Mouse (Mus musculus): ENCODE measurements around the gene Tex101. TPM values are rescaled to one million over a fixed set of nuclear protein-coding genes. Genes with fewer than 3 reads are reported as not detected.

Tex101 gene
- polyA plus RNA-seq, 1 experiment from 2014 or later, result not detected

DNA sequence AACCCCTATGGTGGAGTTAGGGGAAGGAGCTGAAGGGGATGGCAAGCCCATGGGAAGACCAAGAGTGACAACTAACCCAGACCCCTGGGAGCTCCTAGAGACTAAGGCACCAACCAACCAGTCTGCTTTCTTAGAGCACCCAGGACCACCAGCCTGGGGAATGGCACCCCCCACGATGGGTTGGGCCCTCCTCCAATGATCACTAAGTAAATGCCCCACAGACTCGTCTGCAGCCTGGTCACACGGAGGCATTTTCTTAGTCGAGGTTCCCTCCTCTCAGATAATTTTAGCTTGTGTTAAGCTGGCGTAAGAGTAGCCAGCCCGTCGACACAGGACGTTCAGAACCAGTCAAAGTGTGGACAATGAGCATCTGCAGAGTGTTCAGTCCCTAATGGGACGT is 11.5 kb downstream of the Tex101 start:
- WGBS, result 49% methylated on average over 9 of the region's 9 CpGs
- no peaks in the 10 kb centered on the region for H3K9me3 ChIP-seq (replicated peaks; ENCODE audit: control insufficient read depth, low read length)
- H3K36me3 ChIP-seq (ENCODE audit: control insufficient read depth, insufficient read depth), result no peaks in the 10 kb centered on the region
- H3K4me1 ChIP-seq (ENCODE audit: control insufficient read depth, insufficient read depth, low read length), result no peaks in the 10 kb centered on the region
- H3K4me3 ChIP-seq (ENCODE audit: low read length), result no peak overlapping the region
- H3K9ac ChIP-seq (ENCODE audit: low read length), result no peak overlapping the region
- ATAC-seq (replicated peaks; ENCODE audit: extremely low read depth, insufficient read depth, low FRiP score), result no peak
- no peak overlapping the region for H3K27ac ChIP-seq (ENCODE audit: low read length)
- no peak overlapping the region for H3K4me2 ChIP-seq (ENCODE audit: low read depth, low read length)
- H3K27me3 ChIP-seq (ENCODE audit: control insufficient read depth, insufficient read depth, low read length), result no peaks in the 10 kb centered on the region; the same call in 1 of the 2 replicates

- ATAC-seq (replicated peaks; ENCODE audit: extremely low read depth, insufficient read depth, low FRiP score), result no peak
- no peak overlapping the region for H3K4me2 ChIP-seq (ENCODE audit: low read depth, low read length)
- no peak overlapping the region for H3K4me3 ChIP-seq (ENCODE audit: low read length)
- 48% methylated on average over 8 of the region's 8 CpGs for WGBS
- H3K9ac ChIP-seq (ENCODE audit: low read length), result no peak overlapping the region
- no peaks in the 10 kb centered on the region for H3K9me3 ChIP-seq (replicated peaks; ENCODE audit: control insufficient read depth, low read length)
- H3K27me3 ChIP-seq (ENCODE audit: control insufficient read depth, insufficient read depth, low read length), result no peaks in the 10 kb centered on the region; the same call in 1 of the 2 replicates
- H3K4me1 ChIP-seq (ENCODE audit: control insufficient read depth, insufficient read depth, low read length), result no peaks in the 10 kb centered on the region
- H3K36me3 ChIP-seq (ENCODE audit: control insufficient read depth, insufficient read depth), result no peaks in the 10 kb centered on the region
- no peak overlapping the region for H3K27ac ChIP-seq (ENCODE audit: low read length)
Observed at GRCm38 (mm10) chr7:24664301-24664700, 12.2 kb downstream of the Tex101 start.

DNA sequence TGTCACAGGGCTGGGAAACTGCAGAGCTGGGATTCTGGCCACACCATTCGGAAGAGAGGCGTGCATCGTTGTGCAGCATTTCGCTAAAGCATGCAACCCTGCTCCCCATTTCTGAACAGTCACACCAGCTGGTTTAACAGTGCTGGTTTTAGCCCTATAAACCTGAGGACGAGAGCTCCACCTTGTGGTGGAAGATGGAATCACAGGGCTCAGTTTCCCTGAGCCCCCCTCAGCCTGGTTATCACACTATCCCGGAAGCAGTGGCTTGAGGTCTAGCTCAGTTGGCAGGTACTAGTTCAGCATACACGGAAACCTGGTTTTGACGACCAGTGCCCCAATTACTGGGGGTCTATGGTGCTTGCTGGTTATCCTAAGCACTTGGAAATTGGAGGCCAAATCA is 13.9 kb downstream of the Tex101 start:
- H3K36me3 ChIP-seq (ENCODE audit: control insufficient read depth, insufficient read depth), result no peaks in the 10 kb centered on the region
- H3K27me3 ChIP-seq (ENCODE audit: control insufficient read depth, insufficient read depth, low read length), result no peaks in the 10 kb centered on the region; the same call in 1 of the 2 replicates
- 11% methylated on average over 8 of the region's 8 CpGs for WGBS
- H3K4me2 ChIP-seq (ENCODE audit: low read depth, low read length), result no peak overlapping the region
- no peak overlapping the region for H3K4me3 ChIP-seq (ENCODE audit: low read length)
- peak; percentile 67; the same call in 1 of the 2 replicates for ATAC-seq (replicated peaks; ENCODE audit: extremely low read depth, insufficient read depth, low FRiP score)
- H3K9me3 ChIP-seq (replicated peaks; ENCODE audit: control insufficient read depth, low read length), result no peaks in the 10 kb centered on the region
- no peak overlapping the region for H3K9ac ChIP-seq (ENCODE audit: low read length)
- H3K4me1 ChIP-seq (ENCODE audit: control insufficient read depth, insufficient read depth, low read length), result no peaks in the 10 kb centered on the region
- H3K27ac ChIP-seq (ENCODE audit: low read length), result no peak overlapping the region

DNA sequence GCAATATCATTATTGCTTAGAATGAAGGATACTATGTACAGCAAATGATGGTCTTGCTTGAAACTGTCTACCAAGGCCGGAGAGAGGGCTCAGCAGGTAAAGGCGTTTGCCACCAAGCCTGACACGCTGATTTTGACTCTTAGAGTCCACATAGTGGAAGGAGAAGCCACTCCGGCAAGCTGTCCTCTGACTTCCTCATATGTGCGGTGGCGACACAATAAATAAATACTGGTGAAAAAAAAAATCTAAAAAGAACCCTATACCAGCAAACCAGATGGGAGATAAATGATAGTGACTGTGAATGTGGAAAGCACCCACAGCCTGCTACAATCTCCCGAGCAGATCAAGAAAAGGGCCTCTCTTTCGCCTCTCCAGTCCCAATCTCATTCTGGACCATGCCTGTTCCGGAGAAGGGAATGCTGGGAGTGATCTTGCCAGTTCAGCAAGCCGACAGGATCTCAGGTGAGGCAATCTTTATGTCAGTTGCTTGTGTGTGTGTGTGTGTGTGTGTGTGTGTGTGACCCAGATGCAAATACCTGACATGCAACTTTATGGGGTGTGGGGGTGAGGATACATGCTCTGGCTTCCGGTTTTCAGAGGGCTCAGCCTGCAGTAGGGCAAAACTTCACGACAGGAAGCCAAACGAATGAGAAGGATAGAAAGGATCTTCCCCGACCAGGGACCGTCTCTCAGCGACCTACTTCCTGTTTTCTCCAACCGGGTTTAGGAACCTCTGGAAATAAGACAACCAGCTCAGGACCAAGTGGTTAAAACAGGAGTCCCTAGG is 15.2 kb downstream of the Tex101 start:
- no peak overlapping the region for H3K4me3 ChIP-seq (ENCODE audit: low read length)
- H3K9ac ChIP-seq (ENCODE audit: low read length), result no peak overlapping the region
- no peaks in the 10 kb centered on the region for H3K9me3 ChIP-seq (replicated peaks; ENCODE audit: control insufficient read depth, low read length)
- H3K4me1 ChIP-seq (ENCODE audit: control insufficient read depth, insufficient read depth, low read length), result no peaks in the 10 kb centered on the region
- no peaks in the 10 kb centered on the region for H3K36me3 ChIP-seq (ENCODE audit: control insufficient read depth, insufficient read depth)
- no peaks in the 10 kb centered on the region; the same call in 1 of the 2 replicates for H3K27me3 ChIP-seq (ENCODE audit: control insufficient read depth, insufficient read depth, low read length)
- no peak overlapping the region for H3K4me2 ChIP-seq (ENCODE audit: low read depth, low read length)
- no peak; the same call in 1 of the 2 replicates for ATAC-seq (replicated peaks; ENCODE audit: extremely low read depth, insufficient read depth, low FRiP score)
- no peak overlapping the region for H3K27ac ChIP-seq (ENCODE audit: low read length)
- 52% methylated on average over 17 of the region's 17 CpGs for WGBS

- no peak for ATAC-seq (replicated peaks; ENCODE audit: extremely low read depth, insufficient read depth, low FRiP score)
Observed at GRCm38 (mm10) chr7:24659737-24660357, 16.6 kb downstream of the Tex101 start.

DNA sequence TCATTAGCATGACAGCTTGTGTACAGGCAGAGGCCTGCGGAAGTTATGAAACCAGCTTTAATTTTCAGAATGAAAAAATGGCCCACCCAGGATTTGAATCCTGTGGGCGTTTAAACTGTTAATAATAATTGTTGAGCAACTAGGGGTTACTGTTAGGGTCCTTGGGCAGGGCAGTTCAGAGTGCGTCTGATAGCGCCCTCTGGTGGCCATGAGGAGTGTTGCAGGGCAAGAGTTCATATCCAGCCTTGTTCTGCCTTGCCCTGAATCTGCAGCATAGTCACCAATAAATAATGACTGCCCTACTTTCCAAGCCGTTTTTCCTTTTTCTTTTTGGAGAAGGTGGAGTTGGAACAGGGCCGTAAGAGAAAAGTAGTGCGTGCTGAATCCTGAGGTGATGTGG is 22.8 kb downstream of the Tex101 start:
- Histone ChIP-seq H3K9me3 (replicated peaks; ENCODE audit: control insufficient read depth, low read length) (no peaks in the 10 kb centered on the region), H3K4me3 (ENCODE audit: low read length) (no peak overlapping the region), H3K4me2 (ENCODE audit: low read depth, low read length) (no peak overlapping the region), H3K27me3 (ENCODE audit: control insufficient read depth, insufficient read depth, low read length) (no peaks in the 10 kb centered on the region), H3K27ac (ENCODE audit: low read length) (no peak overlapping the region), H3K9ac (ENCODE audit: low read length) (no peak overlapping the region), H3K4me1 (ENCODE audit: control insufficient read depth, insufficient read depth, low read length) (no peaks in the 10 kb centered on the region), H3K36me3 (ENCODE audit: control insufficient read depth, insufficient read depth) (no peaks in the 10 kb centered on the region)
- ATAC-seq (replicated peaks; ENCODE audit: extremely low read depth, insufficient read depth, low FRiP score), result no peak
- 25% methylated on average over 7 of the region's 7 CpGs for WGBS

More at GRCm38 (mm10) chr7:24659737-24660357, 16.6 kb downstream of the Tex101 start:
- no peaks in the 10 kb centered on the region for H3K9me3 ChIP-seq (replicated peaks; ENCODE audit: control insufficient read depth, low read length)
- no peaks in the 10 kb centered on the region for H3K4me1 ChIP-seq (ENCODE audit: control insufficient read depth, insufficient read depth, low read length)
- no peaks in the 10 kb centered on the region for H3K27me3 ChIP-seq (ENCODE audit: control insufficient read depth, insufficient read depth, low read length)
- WGBS, result 53% methylated on average over 12 of the region's 12 CpGs
- no peak overlapping the region for H3K9ac ChIP-seq (ENCODE audit: low read length)
- H3K4me3 ChIP-seq (ENCODE audit: low read length), result no peak overlapping the region
- no peak overlapping the region for H3K4me2 ChIP-seq (ENCODE audit: low read depth, low read length)
- no peaks in the 10 kb centered on the region for H3K36me3 ChIP-seq (ENCODE audit: control insufficient read depth, insufficient read depth)
- H3K27ac ChIP-seq (ENCODE audit: low read length), result no peak overlapping the region

GRCm38 (mm10) chr7:24646486-24646885 is 30.0 kb downstream of the Tex101 start:
- Histone ChIP-seq H3K4me3 (ENCODE audit: low read length) (no peak overlapping the region), H3K9ac (ENCODE audit: low read length) (no peak overlapping the region), H3K9me3 (replicated peaks; ENCODE audit: control insufficient read depth, low read length) (no peaks in the 10 kb centered on the region), H3K27ac (ENCODE audit: low read length) (no peak overlapping the region), H3K4me2 (ENCODE audit: low read depth, low read length) (no peak overlapping the region), H3K36me3 (ENCODE audit: control insufficient read depth, insufficient read depth) (no peaks in the 10 kb centered on the region), H3K27me3 (ENCODE audit: control insufficient read depth, insufficient read depth, low read length) (peaks cover 7% of the 10 kb centered on the region; the same call in 1 of the 2 replicates), H3K4me1 (ENCODE audit: control insufficient read depth, insufficient read depth, low read length) (no peaks in the 10 kb centered on the region)
- WGBS, result 66% methylated on average over 7 of the region's 7 CpGs
- no peak for ATAC-seq (replicated peaks; ENCODE audit: extremely low read depth, insufficient read depth, low FRiP score)

GRCm38 (mm10) chr7:24644996-24645395 is 31.5 kb downstream of the Tex101 start:
- ATAC-seq (replicated peaks; ENCODE audit: extremely low read depth, insufficient read depth, low FRiP score), result no peak
- Histone ChIP-seq H3K9ac (ENCODE audit: low read length) (no peak overlapping the region), H3K27ac (ENCODE audit: low read length) (no peak overlapping the region), H3K4me3 (ENCODE audit: low read length) (no peak overlapping the region), H3K27me3 (ENCODE audit: control insufficient read depth, insufficient read depth, low read length) (peaks cover 13% of the 10 kb centered on the region), H3K9me3 (replicated peaks; ENCODE audit: control insufficient read depth, low read length) (no peaks in the 10 kb centered on the region), H3K4me1 (ENCODE audit: control insufficient read depth, insufficient read depth, low read length) (no peaks in the 10 kb centered on the region), H3K4me2 (ENCODE audit: low read depth, low read length) (no peak overlapping the region), H3K36me3 (ENCODE audit: control insufficient read depth, insufficient read depth) (no peaks in the 10 kb centered on the region)
- WGBS, result 61% methylated on average over 7 of the region's 7 CpGs

GRCm38 (mm10) chr7:24644492-24644891 is 32.0 kb downstream of the Tex101 start:
- no peaks in the 10 kb centered on the region for H3K4me1 ChIP-seq (ENCODE audit: control insufficient read depth, insufficient read depth, low read length)
- ATAC-seq (replicated peaks; ENCODE audit: extremely low read depth, insufficient read depth, low FRiP score), result no peak
- H3K9me3 ChIP-seq (replicated peaks; ENCODE audit: control insufficient read depth, low read length), result no peaks in the 10 kb centered on the region
- no peak overlapping the region for H3K9ac ChIP-seq (ENCODE audit: low read length)
- no peaks in the 10 kb centered on the region for H3K36me3 ChIP-seq (ENCODE audit: control insufficient read depth, insufficient read depth)
- no peak overlapping the region for H3K27ac ChIP-seq (ENCODE audit: low read length)
- H3K27me3 ChIP-seq (ENCODE audit: control insufficient read depth, insufficient read depth, low read length), result peaks cover 15% of the 10 kb centered on the region
- WGBS, result 70% methylated on average over 6 of the region's 6 CpGs
- H3K4me3 ChIP-seq (ENCODE audit: low read length), result no peak overlapping the region
- H3K4me2 ChIP-seq (ENCODE audit: low read depth, low read length), result no peak overlapping the region

Measured in heart, embryonic 16.5 days (tissue).